Mouse (Mus musculus): ENCODE measurements at regions not wholly inside any gene's neighbourhood (a gene's known extent, or its start where the extent isn't known, plus 50 kb on each side); places are given as distances from the start of the nearest gene placed in this dataset.

- DNase-seq (ENCODE audit: low spot score): peak; percentile 8
- 57% methylated on average over 2 of the region's 2 CpGs for WGBS
Measured at GRCm38 (mm10) chr7:135898876-135899275, 182.7 kb upstream of the Mki67 start.

GRCm38 (mm10) chr7:135899765-135900164 is 183.6 kb upstream of the Mki67 start:
- DNase-seq (ENCODE audit: low spot score) (no peak), ATAC-seq (no peak)
- Histone ChIP-seq H3K9ac (replicated peaks; ENCODE audit: low read length) (no peak overlapping the region), H3K27ac (no peak overlapping the region), H3K4me3 (ENCODE audit: low read length) (no peak overlapping the region), H3K27me3 (ENCODE audit: insufficient read depth, low read length) (no peaks in the 10 kb centered on the region), H3K4me1 (ENCODE audit: insufficient read depth, low read length) (peaks cover 4% of the 10 kb centered on the region), H3K4me2 (ENCODE audit: low read depth, low read length) (no peak overlapping the region), H3K36me3 (ENCODE audit: insufficient read depth, low read length) (no peaks in the 10 kb centered on the region), H3K9me3 (ENCODE audit: low read length) (no peaks in the 10 kb centered on the region)
- WGBS: 81% methylated on average over 5 of the region's 5 CpGs
- no peak for TF ChIP-seq CTCF (IDR thresholded peaks at IDR 0.05; ENCODE audit: low read depth)

More at GRCm38 (mm10) chr7:135898876-135899275, 182.7 kb upstream of the Mki67 start:
- no peak for TF ChIP-seq CTCF (IDR thresholded peaks at IDR 0.05; ENCODE audit: low read depth)
- H3K27ac ChIP-seq: no peak overlapping the region
- no peaks in the 10 kb centered on the region for H3K36me3 ChIP-seq (ENCODE audit: insufficient read depth, low read length)
- H3K4me2 ChIP-seq (ENCODE audit: low read depth, low read length): no peak overlapping the region
- no peak for ATAC-seq
- no peak overlapping the region for H3K4me3 ChIP-seq (ENCODE audit: low read length)
- H3K4me1 ChIP-seq (ENCODE audit: insufficient read depth, low read length): peaks cover 4% of the 10 kb centered on the region
- no peaks in the 10 kb centered on the region for H3K9me3 ChIP-seq (ENCODE audit: low read length)
- no peaks in the 10 kb centered on the region for H3K27me3 ChIP-seq (ENCODE audit: insufficient read depth, low read length)
- H3K9ac ChIP-seq (replicated peaks; ENCODE audit: low read length): no peak overlapping the region

DNA sequence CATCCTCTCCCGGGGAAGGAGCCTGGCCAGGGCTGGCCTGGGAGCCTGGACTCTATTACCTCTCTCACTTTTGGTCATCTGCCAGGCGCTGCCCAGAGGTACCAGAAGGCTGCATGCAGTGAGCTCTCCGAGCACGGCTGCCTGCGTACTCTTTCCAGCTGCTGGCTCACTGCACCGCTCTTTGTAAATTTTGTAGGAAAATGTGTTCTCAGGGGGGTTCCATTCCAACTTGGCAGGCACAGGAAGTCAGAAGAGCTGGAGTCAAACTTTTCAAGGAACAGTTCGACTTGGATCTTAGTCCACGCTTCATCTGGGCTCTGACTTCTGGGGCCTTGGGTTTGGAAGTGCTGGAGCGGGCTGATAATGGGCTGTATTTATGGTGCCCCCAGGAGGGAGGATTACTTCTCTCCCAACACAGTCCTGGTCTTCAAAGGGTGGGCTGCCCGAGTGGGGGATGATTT is 184.7 kb upstream of the Mki67 start:
- Histone ChIP-seq H3K9me3 (ENCODE audit: low read length) (no peaks in the 10 kb centered on the region), H3K27me3 (ENCODE audit: insufficient read depth, low read length) (no peaks in the 10 kb centered on the region), H3K27ac (no peak overlapping the region), H3K4me3 (ENCODE audit: low read length) (no peak overlapping the region), H3K9ac (replicated peaks; ENCODE audit: low read length) (no peak overlapping the region), H3K4me2 (ENCODE audit: low read depth, low read length) (no peak overlapping the region), H3K4me1 (ENCODE audit: insufficient read depth, low read length) (peaks cover 4% of the 10 kb centered on the region), H3K36me3 (ENCODE audit: insufficient read depth, low read length) (no peaks in the 10 kb centered on the region)
- no peak for ATAC-seq
- TF ChIP-seq CTCF (IDR thresholded peaks at IDR 0.05; ENCODE audit: low read depth): no peak
- WGBS: 35% methylated on average over 10 of the region's 10 CpGs
- DNase-seq (ENCODE audit: low spot score): peak; percentile 42

GRCm38 (mm10) chr7:135902106-135903055 is 186.2 kb upstream of the Mki67 start:
- Histone ChIP-seq H3K27me3 (ENCODE audit: insufficient read depth, low read length) (no peaks in the 10 kb centered on the region), H3K9ac (replicated peaks; ENCODE audit: low read length) (no peak overlapping the region), H3K4me1 (ENCODE audit: insufficient read depth, low read length) (peaks cover 4% of the 10 kb centered on the region), H3K27ac (no peak overlapping the region), H3K9me3 (ENCODE audit: low read length) (no peaks in the 10 kb centered on the region), H3K4me2 (ENCODE audit: low read depth, low read length) (no peak overlapping the region), H3K4me3 (ENCODE audit: low read length) (no peak overlapping the region), H3K36me3 (ENCODE audit: insufficient read depth, low read length) (no peaks in the 10 kb centered on the region)
- DNase-seq (ENCODE audit: low spot score) (no peak), ATAC-seq (no peak)
- 78% methylated on average over 13 of the region's 13 CpGs for WGBS
- no peak for TF ChIP-seq CTCF (IDR thresholded peaks at IDR 0.05; ENCODE audit: low read depth)

DNA sequence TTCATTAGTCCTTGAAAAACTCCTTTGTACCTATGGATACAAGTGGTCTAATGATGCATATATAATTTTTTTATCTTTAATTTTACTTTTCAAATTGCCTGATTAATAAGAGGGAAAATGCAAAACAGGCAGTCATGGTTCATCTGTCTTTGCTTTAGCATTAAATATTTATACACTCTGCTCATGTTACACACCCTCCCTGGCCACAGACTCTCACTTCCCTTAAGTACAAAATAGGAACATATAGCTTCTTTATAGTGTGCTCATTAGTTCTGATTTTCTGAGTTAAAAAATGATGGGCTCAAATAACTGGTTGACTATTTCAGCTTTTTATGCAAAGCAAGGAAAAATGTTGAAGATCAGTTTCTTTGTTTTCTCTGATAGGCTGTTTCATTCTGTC is 195.2 kb upstream of the Mki67 start:
- TF ChIP-seq CTCF (IDR thresholded peaks at IDR 0.05; ENCODE audit: low read depth): no peak
- no peak overlapping the region for H3K4me2 ChIP-seq (ENCODE audit: low read depth, low read length)
- no peak overlapping the region for H3K27ac ChIP-seq
- no peaks in the 10 kb centered on the region for H3K9me3 ChIP-seq (ENCODE audit: low read length)
- DNase-seq (ENCODE audit: low spot score) (no peak), ATAC-seq (no peak)
- no peaks in the 10 kb centered on the region for H3K4me1 ChIP-seq (ENCODE audit: insufficient read depth, low read length)
- H3K4me3 ChIP-seq (ENCODE audit: low read length): no peak overlapping the region
- H3K27me3 ChIP-seq (ENCODE audit: insufficient read depth, low read length): no peaks in the 10 kb centered on the region
- H3K36me3 ChIP-seq (ENCODE audit: insufficient read depth, low read length): no peaks in the 10 kb centered on the region
- H3K9ac ChIP-seq (replicated peaks; ENCODE audit: low read length): no peak overlapping the region

DNA sequence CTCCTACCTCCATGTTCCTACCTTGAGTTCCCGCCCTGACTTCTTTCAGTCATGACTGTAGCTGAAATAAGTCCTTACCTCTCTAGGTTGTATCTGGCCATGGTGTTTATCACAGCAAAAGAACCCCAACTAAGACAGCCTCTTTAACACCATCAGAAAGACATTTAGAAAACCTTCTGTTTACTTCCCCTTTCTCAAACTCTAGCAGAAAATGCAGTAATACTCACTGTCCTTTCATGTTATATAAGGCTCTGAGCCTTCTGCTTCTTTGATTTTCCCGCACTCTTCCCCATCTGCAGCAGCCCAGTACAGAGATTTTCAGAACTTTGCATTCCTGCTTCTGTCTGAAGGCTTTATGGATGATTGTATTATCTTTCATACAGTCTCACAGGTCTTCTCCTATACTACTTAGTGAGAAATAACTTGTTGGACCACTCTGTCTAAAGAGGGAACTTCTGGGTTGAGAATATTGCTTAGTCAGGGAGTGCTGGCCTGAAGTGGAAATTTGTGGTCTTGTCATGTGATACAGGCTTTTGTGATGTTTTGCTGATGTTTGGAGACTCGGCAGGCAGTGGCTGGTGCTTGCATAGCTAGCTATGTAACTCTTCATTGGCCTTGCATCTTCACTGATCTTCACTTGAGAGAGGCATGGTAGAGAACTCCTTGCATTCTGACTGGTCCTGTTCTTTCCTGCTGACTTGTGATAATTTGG is 197.9 kb upstream of the Mki67 start:
- no peaks in the 10 kb centered on the region for H3K36me3 ChIP-seq (ENCODE audit: insufficient read depth, low read length)
- no peak overlapping the region for H3K9ac ChIP-seq (replicated peaks; ENCODE audit: low read length)
- ATAC-seq: no peak
- TF ChIP-seq CTCF (IDR thresholded peaks at IDR 0.05; ENCODE audit: low read depth): no peak
- H3K4me1 ChIP-seq (ENCODE audit: insufficient read depth, low read length): no peaks in the 10 kb centered on the region
- no peak for DNase-seq (ENCODE audit: low spot score)
- 83% methylated on average over 3 of the region's 3 CpGs for WGBS
- H3K4me2 ChIP-seq (ENCODE audit: low read depth, low read length): no peak overlapping the region
- H3K27me3 ChIP-seq (ENCODE audit: insufficient read depth, low read length): no peaks in the 10 kb centered on the region
- no peak overlapping the region for H3K27ac ChIP-seq
- H3K4me3 ChIP-seq (ENCODE audit: low read length): no peak overlapping the region
- H3K9me3 ChIP-seq (ENCODE audit: low read length): no peaks in the 10 kb centered on the region

All from hindbrain, postnatal 0 days (tissue).